Mouse (Mus musculus) intestine, postnatal 0 days (tissue): ENCODE measurements around the gene Ucp3. TPM values are rescaled to one million over a fixed set of nuclear protein-coding genes. Genes with fewer than 3 reads are reported as not detected.

ENCODE experiments used
- ATAC-seq: fragments of 200-750 bp; cut with Nextera tagmentation; 2 replicates; pipeline ENCODE4 v1.8.0; 2017; ENCODE audit warnings: mild to moderate bottlenecking, moderate TSS enrichment, moderate library complexity
- H3K27ac ChIP-seq: fragments of 300-500 bp; sonication (generic); 2 replicates; pipeline ENCODE4 v1.5.1; 2014; ENCODE audit warnings: mild to moderate bottlenecking, low read depth, low read length, moderate library complexity
- H3K27me3 ChIP-seq: fragments of 300-500 bp; sonication (generic); replicated peaks from 2 replicates; pipeline ENCODE4 v1.6.1; 2014; ENCODE audit warnings: low read length, mixed read lengths; ENCODE audit not compliant: control insufficient read depth, insufficient read depth
- H3K36me3 ChIP-seq: fragments of 300-500 bp; sonication (generic); 2 replicates; pipeline ENCODE4 v1.6.1; 2014; ENCODE audit warnings: mild to moderate bottlenecking, moderate library complexity; ENCODE audit not compliant: control insufficient read depth, insufficient read depth
- H3K4me1 ChIP-seq: fragments of 300-500 bp; sonication (generic); replicated peaks from 2 replicates; pipeline ENCODE4 v1.6.1; 2014; ENCODE audit warnings: antibody characterized with exemption, low read length, mixed read lengths; ENCODE audit not compliant: control insufficient read depth, insufficient read depth
- H3K4me2 ChIP-seq: fragments of 300-500 bp; sonication (generic); replicated peaks from 2 replicates; pipeline ENCODE4 v1.6.1; 2014; ENCODE audit warnings: low read depth, mild to moderate bottlenecking, moderate library complexity
- H3K4me3 ChIP-seq: fragments of 300-500 bp; sonication (generic); 2 replicates; pipeline ENCODE4 v1.5.1; 2014; ENCODE audit warnings: low read depth, low read length
- H3K9ac ChIP-seq: fragments of 300-500 bp; sonication (generic); 2 replicates; pipeline ENCODE4 v1.6.1; 2014; ENCODE audit warnings: mild to moderate bottlenecking, low read depth, low read length
- H3K9me3 ChIP-seq: fragments of 300-500 bp; sonication (generic); 2 replicates; pipeline ENCODE4 v1.6.1; 2016; ENCODE audit warnings: mixed run types; ENCODE audit not compliant: control insufficient read depth
- CTCF ChIP-seq: sonication (generic); IDR thresholded peaks from 2 replicates; pipeline ENCODE4 v1.5.1; 2016; ENCODE audit warnings: low read depth, mild to moderate bottlenecking, control low read depth, antibody characterized with exemption, moderate library complexity
- WGBS: fragments of 180-500 bp; shearing (Covaris S2); extraction: QIAGEN DNeasy Blood & Tissue Kit; methylation state at CpG from one replicate; pipeline ENCODE4 v1.1.7; 2014; 5-methylcytosine and 5-hydroxymethylcytosine counted together
- polyA plus RNA-seq: library from polyadenylated mRNA; unstranded; fragments of >200 nt; fragmentation: Nextera tagmentation; extraction: Ambion mirVana; gene quantifications from 2 replicates; pipeline ENCODE4 v1.2.1, GENCODE M21; 2015

Ucp3 gene
- polyA plus RNA-seq, 1 experiment from 2014 or later: not detected

- Histone ChIP-seq H3K9ac (no peak overlapping the region), H3K27ac (no peak overlapping the region), H3K4me3 (no peak overlapping the region), H3K27me3 (no peaks in the 10 kb centered on the region), H3K36me3 (peaks cover 15% of the 10 kb centered on the region; the same call in 1 of the 2 replicates), H3K9me3 (no peaks in the 10 kb centered on the region), H3K4me1 (0 out of 2 replicates have a peak, but pooled peaks cover 6% of the 10 kb centered on the region), H3K4me2 (no peak overlapping the region)
- ATAC-seq: no peak
- TF ChIP-seq CTCF: no peak
- WGBS: 59% methylated on average over 10 of the region's 10 CpGs
Observed at GRCm38 (mm10) chr7:100463757-100464156, 9.0 kb upstream of the Ucp3 start.

DNA sequence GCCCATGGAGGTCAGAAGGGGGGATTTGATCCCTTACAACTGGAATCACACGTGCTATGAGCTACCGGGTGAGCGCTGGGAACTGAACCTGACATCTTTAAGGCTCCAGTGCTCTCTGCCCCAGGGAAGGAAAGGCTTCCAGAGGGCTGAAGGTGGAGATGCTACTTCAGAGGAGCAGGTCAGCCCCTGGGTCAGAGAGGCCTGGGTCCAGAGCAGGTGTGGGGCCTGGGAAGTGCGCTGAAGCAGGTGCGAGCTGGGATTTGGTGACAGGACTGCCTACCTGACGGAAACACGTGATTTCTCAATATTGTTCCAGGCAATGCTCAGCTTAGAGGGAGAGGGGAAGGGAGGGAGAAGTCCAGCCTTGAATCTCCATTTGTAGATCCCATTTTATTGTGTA is 8.5 kb upstream of the Ucp3 start:
- peaks cover 18% of the 10 kb centered on the region; the same call in 1 of the 2 replicates for H3K36me3 ChIP-seq
- H3K9me3 ChIP-seq: no peaks in the 10 kb centered on the region
- H3K4me3 ChIP-seq: no peak overlapping the region
- 0 out of 2 replicates have a peak, but pooled peaks cover 6% of the 10 kb centered on the region for H3K4me1 ChIP-seq
- H3K9ac ChIP-seq: no peak overlapping the region
- 94% methylated on average over 7 of the region's 7 CpGs for WGBS
- ATAC-seq: no peak
- no peaks in the 10 kb centered on the region for H3K27me3 ChIP-seq
- no peak overlapping the region for H3K27ac ChIP-seq
- no peak for TF ChIP-seq CTCF
- no peak overlapping the region for H3K4me2 ChIP-seq

- peaks cover 16% of the 10 kb centered on the region; the same call in 1 of the 2 replicates for H3K36me3 ChIP-seq
- 0 out of 2 replicates have a peak, but pooled peaks cover 6% of the 10 kb centered on the region for H3K4me1 ChIP-seq
- no peak for TF ChIP-seq CTCF
- H3K9ac ChIP-seq: no peak overlapping the region
- H3K27me3 ChIP-seq: no peaks in the 10 kb centered on the region
- 37% methylated on average over 4 of the region's 4 CpGs for WGBS
- ATAC-seq: peak; percentile 73
- peak overlapping the region; percentile 52 for H3K4me2 ChIP-seq
- no peaks in the 10 kb centered on the region for H3K9me3 ChIP-seq
- H3K27ac ChIP-seq: peak overlapping the region; percentile 70
- H3K4me3 ChIP-seq: no peak overlapping the region
Observed at GRCm38 (mm10) chr7:100465248-100465647, 7.5 kb upstream of the Ucp3 start.

DNA sequence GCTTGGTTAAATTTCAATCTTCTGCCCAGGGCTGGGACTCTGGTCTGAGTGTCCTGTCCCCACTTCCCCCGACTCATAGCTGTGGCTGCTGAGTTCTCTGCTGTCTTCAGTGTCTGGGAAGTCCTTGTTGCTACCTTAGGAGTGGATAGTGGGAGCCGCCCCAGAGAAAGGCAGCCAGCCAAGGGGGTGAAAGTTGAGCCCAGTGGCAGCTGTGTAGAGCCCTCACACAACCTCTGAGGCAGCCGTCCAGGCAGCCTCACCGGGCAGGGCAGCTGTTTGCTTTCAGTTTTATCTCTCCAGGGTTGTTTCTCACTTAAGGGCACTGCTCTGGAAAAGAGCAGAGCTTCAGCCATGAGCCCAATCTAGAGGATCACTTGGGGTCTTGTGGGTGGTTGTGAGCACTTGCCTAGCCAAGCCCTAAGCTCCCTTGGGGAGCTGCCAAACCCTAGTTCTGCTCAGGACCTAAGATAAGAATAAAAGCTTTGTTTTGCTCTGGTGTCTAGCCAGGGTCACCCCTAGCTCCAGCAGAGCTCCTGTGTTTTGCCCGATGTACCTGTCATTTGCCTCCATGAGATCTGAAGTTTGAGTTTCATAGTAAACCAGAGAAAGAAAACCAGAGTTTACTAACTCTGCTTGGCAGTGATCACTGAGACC is 7.0 kb upstream of the Ucp3 start:
- 0 out of 2 replicates have a peak, but pooled peaks cover 6% of the 10 kb centered on the region for H3K4me1 ChIP-seq
- H3K27ac ChIP-seq: peak overlapping the region; percentile 70
- H3K4me2 ChIP-seq: peak overlapping the region; percentile 52
- peak; percentile 91 for ATAC-seq
- H3K27me3 ChIP-seq: no peaks in the 10 kb centered on the region
- no peak overlapping the region for H3K4me3 ChIP-seq
- H3K9me3 ChIP-seq: no peaks in the 10 kb centered on the region
- TF ChIP-seq CTCF: no peak
- H3K9ac ChIP-seq: no peak overlapping the region
- H3K36me3 ChIP-seq: peaks cover 16% of the 10 kb centered on the region; the same call in 1 of the 2 replicates
- WGBS: 19% methylated on average over 5 of the region's 5 CpGs

- 0 out of 2 replicates have a peak, but pooled peaks cover 6% of the 10 kb centered on the region for H3K4me1 ChIP-seq
- no peaks in the 10 kb centered on the region for H3K9me3 ChIP-seq
- 81% methylated on average over 11 of the region's 11 CpGs for whole genome bisulfite sequencing
- H3K4me2 ChIP-seq: no peak overlapping the region
- ATAC-seq: no peak
- H3K36me3 ChIP-seq: peaks cover 16% of the 10 kb centered on the region; the same call in 1 of the 2 replicates
- H3K4me3 ChIP-seq: no peak overlapping the region
- H3K27me3 ChIP-seq: no peaks in the 10 kb centered on the region
- H3K27ac ChIP-seq: no peak overlapping the region
- TF ChIP-seq CTCF: no peak
- no peak overlapping the region for H3K9ac ChIP-seq
Observed at GRCm38 (mm10) chr7:100466781-100467510, 5.8 kb upstream of the Ucp3 start.

GRCm38 (mm10) chr7:100468761-100469160 is 4.0 kb upstream of the Ucp3 start:
- 86% methylated on average over 6 of the region's 6 CpGs for WGBS
- no peak overlapping the region for H3K27ac ChIP-seq
- peaks cover 16% of the 10 kb centered on the region; the same call in 1 of the 2 replicates for H3K36me3 ChIP-seq
- H3K9ac ChIP-seq: no peak overlapping the region
- ATAC-seq: no peak
- no peaks in the 10 kb centered on the region for H3K27me3 ChIP-seq
- no peak overlapping the region for H3K4me3 ChIP-seq
- no peak overlapping the region for H3K4me2 ChIP-seq
- no peaks in the 10 kb centered on the region for H3K9me3 ChIP-seq
- 0 out of 2 replicates have a peak, but pooled peaks cover 6% of the 10 kb centered on the region for H3K4me1 ChIP-seq
- no peak for TF ChIP-seq CTCF
